Mouse (Mus musculus) liver, embryonic 14.5 days (tissue): Measurements from ENCODE around the gene Ptprr.

ENCODE experiments used
- CTCF ChIP-seq: IDR thresholded peaks from 2 replicates; pipeline ENCODE4 v1.5.1; 2016; ENCODE audit warnings: antibody characterized with exemption, low read depth, control low read depth
- EP300 ChIP-seq: IDR thresholded peaks from 2 replicates; pipeline ENCODE4 v1.6.1; 2016; ENCODE audit warnings: antibody characterized with exemption, low read depth

DNA sequence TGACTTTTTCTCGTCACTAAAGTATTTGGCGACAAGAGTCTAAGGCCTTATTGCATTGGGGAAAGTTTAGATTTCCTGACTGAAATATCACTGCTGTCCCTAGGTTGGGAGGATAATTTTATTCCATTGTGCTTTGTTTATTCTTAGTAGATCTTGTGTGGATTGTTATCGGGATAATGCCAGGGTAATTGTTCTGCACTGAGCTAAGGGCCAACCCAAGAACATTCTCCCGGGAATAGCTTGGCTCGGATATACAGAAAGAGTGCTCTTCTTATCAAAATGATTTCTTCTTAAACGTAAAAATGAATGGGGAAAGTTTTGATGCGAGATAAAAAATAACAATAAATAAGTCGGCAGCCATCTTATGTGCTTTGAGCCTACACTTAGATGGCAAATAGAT, 183.5 kb downstream of the Ptprr start:
- no peak for TF ChIP-seq CTCF
- TF ChIP-seq EP300 = no peak
